16 mouse cellular contexts compared by ENCODE assay signal in the genomic region with DNA sequence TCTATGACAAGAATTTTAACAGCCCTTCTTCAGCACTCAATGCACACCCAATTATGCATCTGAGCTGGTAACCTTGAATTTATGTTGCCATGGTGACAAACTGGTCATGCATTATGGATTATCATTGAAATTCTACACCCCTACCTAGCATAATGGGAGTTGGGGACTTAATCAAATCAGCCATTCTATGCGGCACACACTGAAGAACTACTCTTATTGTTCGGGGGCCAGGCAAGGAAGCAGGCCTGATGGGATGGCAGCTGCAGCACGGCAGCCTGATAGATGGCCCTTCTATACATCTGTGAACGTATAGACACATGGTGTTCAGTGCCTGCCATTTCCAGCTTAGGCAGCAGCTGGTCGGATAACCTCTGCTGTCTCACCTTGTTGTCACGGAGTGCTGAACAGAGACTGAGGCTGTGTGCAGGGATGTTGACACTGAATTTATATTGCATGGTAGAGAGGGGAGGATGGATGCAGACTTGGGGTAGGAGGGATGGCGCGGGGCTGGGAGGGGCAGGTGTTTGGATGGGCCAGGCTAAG.
DNase-seq lines count a peak whose midpoint lies in the region; ATAC-seq lines count a peak whose summit lies in the region.
"Had no signal": no experiment of that assay in that cellular context is flagged by ENCODE, and none has a peak within 500 bp of the region (broad histone marks: within the 10 kb centered on the region; RNA-seq: fewer than 3 reads in every experiment).

No protein-coding gene starts in this region.

- H3K9me3 ChIP-seq in embryonic facial prominence, embryonic 13.5 days, result no peaks in the 10 kb centered on the region
- H3K9me3 ChIP-seq in hindbrain, embryonic 13.5 days, result no peaks in the 10 kb centered on the region
- H3K9me3 ChIP-seq in midbrain, embryonic 15.5 days, result no peaks in the 10 kb centered on the region
- H3K9me3 ChIP-seq: heart, embryonic 12.5 days; liver, embryonic 12.5 days had no signal

- intact Hi-C loops in left cerebral cortex, postnatal 4 days (cut with DNase I), result no loop called here

- no peak overlapping the region for H3K4me2 ChIP-seq in embryonic facial prominence, embryonic 13.5 days
- peak overlapping the region; percentile 41 for H3K4me2 ChIP-seq in hindbrain, embryonic 13.5 days
- H3K4me2 ChIP-seq in midbrain, embryonic 15.5 days, result peak overlapping the region; percentile 40
- H3K4me2 ChIP-seq: heart, embryonic 12.5 days; liver, embryonic 12.5 days had no signal

- H3K27ac ChIP-seq in embryonic facial prominence, embryonic 13.5 days, result peak overlapping the region; percentile 44; the same call in 1 of the 2 replicates
- peak overlapping the region; percentile 97 for H3K27ac ChIP-seq in hindbrain, embryonic 13.5 days
- peak overlapping the region; percentile 92 for H3K27ac ChIP-seq in midbrain, embryonic 15.5 days
- H3K27ac ChIP-seq: liver, embryonic 12.5 days; macrophage had no signal

- H3K4me1 ChIP-seq in embryonic facial prominence, embryonic 13.5 days, result peaks cover 35% of the 10 kb centered on the region
- H3K4me1 ChIP-seq in hindbrain, embryonic 13.5 days (replicated peaks), result peaks cover 44% of the 10 kb centered on the region
- peaks cover 40% of the 10 kb centered on the region for H3K4me1 ChIP-seq in midbrain, embryonic 15.5 days
- H3K4me1 ChIP-seq: liver, embryonic 12.5 days had no signal

- peak; percentile 64 for DNase-seq in brain, embryonic 18.5 days (ENCODE audit: low read depth, low spot score)
- no peak for DNase-seq in left cerebral cortex, postnatal 4 days
- DNase-seq in cerebellum, postnatal 10 days, result no peak
- no peak for DNase-seq in heart, postnatal 4 days
- no peak for DNase-seq in ovary, adult 18-20 months (ENCODE audit: low spot score)
- DNase-seq: adrenal gland, postnatal 36 days; cerebellum, adult 9-10 months; right cerebral cortex, adult 18-20 months had no signal

- peak; percentile 37; the same call in 1 of the 2 replicates for ATAC-seq in embryonic facial prominence, embryonic 13.5 days (ENCODE audit: insufficient number of reproducible peaks, insufficient read depth, low FRiP score, low TSS enrichment, low read depth)
- ATAC-seq in hindbrain, embryonic 13.5 days (ENCODE audit: low FRiP score), result peak; percentile 89
- ATAC-seq in midbrain, embryonic 15.5 days (replicated peaks), result peak; percentile 88
- ATAC-seq: intestine, postnatal 0 days; liver, embryonic 12.5 days; Patski had no signal

- H3K36me3 ChIP-seq in embryonic facial prominence, embryonic 13.5 days, result no peaks in the 10 kb centered on the region
- no peaks in the 10 kb centered on the region for H3K36me3 ChIP-seq in hindbrain, embryonic 13.5 days
- no peaks in the 10 kb centered on the region for H3K36me3 ChIP-seq in midbrain, embryonic 15.5 days (replicated peaks)
- H3K36me3 ChIP-seq: heart, embryonic 12.5 days; liver, embryonic 12.5 days had no signal

- no peak overlapping the region for H3K9ac ChIP-seq in embryonic facial prominence, embryonic 13.5 days
- H3K9ac ChIP-seq in hindbrain, embryonic 13.5 days, result peak overlapping the region; percentile 56
- peak overlapping the region; percentile 20; the same call in 1 of the 2 replicates for H3K9ac ChIP-seq in midbrain, embryonic 15.5 days
- H3K9ac ChIP-seq: heart, embryonic 12.5 days; liver, embryonic 12.5 days had no signal

- 31% methylated on average over 8 of the region's 8 CpGs for WGBS in embryonic facial prominence, embryonic 13.5 days
- WGBS in hindbrain, embryonic 13.5 days, result 7% methylated on average over 8 of the region's 8 CpGs
- WGBS in midbrain, embryonic 15.5 days, result 10% methylated on average over 8 of the region's 8 CpGs

- no peaks in the 10 kb centered on the region for H3K27me3 ChIP-seq in embryonic facial prominence, embryonic 13.5 days
- no peaks in the 10 kb centered on the region for H3K27me3 ChIP-seq in hindbrain, embryonic 13.5 days
- no peaks in the 10 kb centered on the region for H3K27me3 ChIP-seq in midbrain, embryonic 15.5 days (replicated peaks)
- H3K27me3 ChIP-seq: heart, embryonic 12.5 days; liver, embryonic 12.5 days; Patski had no signal

- H3K4me3 ChIP-seq in embryonic facial prominence, embryonic 13.5 days, result no peak overlapping the region
- no peak overlapping the region; the same call in 1 of the 2 replicates for H3K4me3 ChIP-seq in hindbrain, embryonic 13.5 days
- peak overlapping the region; percentile 3; the same call in 1 of the 2 replicates for H3K4me3 ChIP-seq in midbrain, embryonic 15.5 days
- H3K4me3 ChIP-seq: heart, embryonic 12.5 days; liver, embryonic 12.5 days had no signal

Comparison
In these comparisons a context has a peak if more than half of its experiments do, and no peak if none do; other contexts are left out.
1. ATAC-seq: peak in every context shown above with its lines; median percentile 89 in hindbrain, embryonic 13.5 days; 88 in midbrain, embryonic 15.5 days; 37 in embryonic facial prominence, embryonic 13.5 days.
2. H3K27ac ChIP-seq: peak in every context shown above with its lines; median percentile 97 in hindbrain, embryonic 13.5 days; 92 in midbrain, embryonic 15.5 days; 44 in embryonic facial prominence, embryonic 13.5 days.